Mouse (Mus musculus) left cerebral cortex, adult 9 months (tissue): ENCODE data around the gene Tubg1.
A peak's percentile ranks its signal among the peaks of the same experiment; 100 is the strongest.
"Not testable (repeated sequence)": the region's sequence is repeated elsewhere in the genome, so short reads cannot be mapped to it uniquely, and the experiment has no call there.

ENCODE experiments used
- DNase-seq, 2 experiments: peaks; one replicate each; pipeline ENCODE4 v3.0.0; 2022; ENCODE audit warnings: low spot score in 2 of 2

The Tubg1 gene

DNA sequence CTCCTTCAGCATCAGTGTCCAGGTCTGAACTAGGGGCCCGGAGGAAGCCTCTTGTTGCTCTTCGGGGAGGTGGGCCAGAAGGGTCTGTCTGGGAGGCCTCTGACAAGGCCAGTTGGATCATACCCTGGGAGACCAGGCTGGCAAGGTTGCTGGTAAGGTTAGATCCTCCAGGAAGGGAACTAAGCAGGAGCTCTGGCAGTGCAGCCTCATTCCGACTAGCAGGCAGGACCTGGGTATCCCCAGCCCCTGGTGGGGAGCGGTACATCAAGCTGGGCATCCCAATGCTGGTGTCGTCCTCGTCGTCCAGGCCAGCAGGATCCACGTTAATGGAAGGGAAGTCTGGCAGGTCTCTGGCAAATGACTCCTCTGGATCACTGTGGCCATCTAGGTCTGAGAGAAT lies 21.5 kb upstream of the Tubg1 start:
- DNase-seq: no peak

DNA sequence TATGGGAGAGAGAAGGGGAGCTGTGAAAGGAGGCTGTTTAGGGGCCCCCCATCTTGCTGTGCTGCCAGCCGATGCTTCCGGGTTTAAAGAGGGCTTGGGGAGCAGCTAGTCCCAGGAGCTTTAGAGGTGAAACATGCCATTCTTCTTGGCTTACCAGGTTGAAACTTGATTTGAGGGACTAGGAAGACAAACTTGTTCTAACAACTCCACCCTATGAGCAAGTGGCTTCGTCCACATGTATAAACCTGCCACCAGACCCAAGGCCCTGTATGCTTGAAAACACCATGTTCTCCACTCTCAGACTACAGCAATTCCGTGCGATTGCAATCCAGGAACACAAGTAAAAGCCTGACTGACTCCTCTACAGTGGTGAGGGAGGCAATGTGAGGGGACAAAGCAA lies 16.7 kb upstream of the Tubg1 start:
- DNase-seq: no peak

DNA sequence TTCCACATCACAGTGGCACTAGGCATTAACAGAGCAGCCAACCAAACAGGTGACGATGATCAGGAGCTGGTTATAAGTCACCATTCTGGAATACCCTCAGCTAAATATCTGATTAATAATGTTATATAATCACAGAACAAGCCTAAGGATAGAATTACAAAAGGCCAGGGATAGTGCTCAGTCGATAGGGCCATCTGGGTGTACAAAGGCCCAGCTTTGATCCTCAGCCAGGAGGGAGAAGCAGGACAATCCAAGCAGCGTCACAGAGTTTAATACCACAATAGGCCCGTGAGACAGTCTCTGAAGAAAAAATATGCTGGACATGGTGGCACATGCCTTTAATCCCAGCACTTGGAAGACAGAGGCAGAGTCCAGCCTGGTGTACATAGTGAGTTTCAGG lies 10.4 kb upstream of the Tubg1 start:
- DNase-seq: no peak

DNA sequence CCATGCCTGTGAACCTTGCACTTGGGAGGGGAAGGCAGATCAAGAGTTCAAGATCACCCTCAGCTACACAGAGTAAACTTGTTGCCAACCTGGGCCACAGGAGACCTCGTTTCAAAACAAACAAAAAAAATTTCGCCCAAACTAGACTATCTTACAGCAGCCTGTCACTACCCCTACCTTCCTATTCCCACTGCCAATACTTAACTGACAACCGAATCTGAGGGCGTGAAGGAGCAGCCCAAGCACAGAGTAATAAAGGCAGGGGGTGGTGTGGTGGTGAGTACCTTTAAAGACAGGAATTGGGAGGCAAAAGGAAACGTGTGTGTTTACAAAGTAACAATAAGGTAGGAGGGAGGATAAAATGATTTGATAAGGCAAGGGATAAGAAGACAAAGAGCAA lies 9.0 kb upstream of the Tubg1 start:
- DNase-seq: no peak

DNA sequence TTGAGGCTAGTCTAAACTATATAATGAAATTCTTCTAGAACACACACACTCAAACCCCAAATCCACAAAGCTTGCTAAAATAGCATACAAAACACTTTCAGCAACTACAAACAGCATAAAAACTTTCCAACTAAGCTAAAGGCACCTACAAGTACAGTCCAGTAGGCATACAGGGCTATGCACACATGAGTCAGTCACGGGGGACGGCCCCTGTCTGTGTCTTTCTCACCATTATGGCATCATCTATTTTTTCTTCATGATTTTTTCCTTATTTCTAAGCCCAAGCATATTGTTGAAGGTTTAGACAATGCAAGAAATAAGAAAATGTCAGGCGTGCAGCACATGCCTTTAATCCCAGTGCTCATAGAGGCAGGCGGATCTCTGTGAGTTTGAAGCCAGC lies 8.6 kb upstream of the Tubg1 start:
- no peak for DNase-seq

DNA sequence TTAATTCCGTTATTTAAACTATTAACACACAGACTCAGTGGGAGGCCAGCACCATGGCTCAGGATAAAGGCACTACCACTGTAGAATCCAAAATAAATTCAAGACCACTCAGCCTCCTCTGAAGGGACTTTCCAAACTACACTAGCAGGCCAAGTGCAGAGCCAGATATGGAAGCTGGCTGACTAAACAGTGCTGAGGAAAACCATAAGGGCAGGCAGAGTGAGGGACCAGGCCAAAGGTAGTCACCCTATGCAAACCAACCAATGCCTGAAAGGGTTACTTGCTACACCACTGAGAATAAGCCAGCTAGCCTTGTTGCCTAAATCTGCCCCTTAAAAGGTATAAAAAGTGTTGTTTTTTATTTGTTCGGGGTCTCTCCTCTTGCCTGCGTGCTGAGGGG lies 7.6 kb upstream of the Tubg1 start:
- no peak for DNase-seq

DNA sequence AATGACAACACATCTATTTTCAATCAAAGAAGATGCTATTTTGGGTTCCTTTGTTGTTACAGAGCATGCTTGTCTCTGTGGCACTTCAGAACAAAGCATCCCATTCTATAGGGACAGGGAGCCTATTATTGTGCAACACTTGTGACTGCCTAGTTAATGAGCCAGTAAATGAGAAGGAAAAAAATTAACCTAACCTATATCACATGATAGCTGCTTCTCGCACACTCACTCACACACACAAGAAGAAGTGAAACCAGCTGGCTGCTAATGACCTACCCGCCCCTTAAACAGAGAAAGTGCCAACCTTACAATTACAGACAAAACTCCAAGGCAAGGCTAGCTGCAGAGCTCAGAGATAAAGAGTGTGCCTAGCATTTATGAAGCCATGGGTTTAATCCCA lies 4.2 kb upstream of the Tubg1 start:
- DNase-seq: peak in 1 of 2 experiments; percentile 55

DNA sequence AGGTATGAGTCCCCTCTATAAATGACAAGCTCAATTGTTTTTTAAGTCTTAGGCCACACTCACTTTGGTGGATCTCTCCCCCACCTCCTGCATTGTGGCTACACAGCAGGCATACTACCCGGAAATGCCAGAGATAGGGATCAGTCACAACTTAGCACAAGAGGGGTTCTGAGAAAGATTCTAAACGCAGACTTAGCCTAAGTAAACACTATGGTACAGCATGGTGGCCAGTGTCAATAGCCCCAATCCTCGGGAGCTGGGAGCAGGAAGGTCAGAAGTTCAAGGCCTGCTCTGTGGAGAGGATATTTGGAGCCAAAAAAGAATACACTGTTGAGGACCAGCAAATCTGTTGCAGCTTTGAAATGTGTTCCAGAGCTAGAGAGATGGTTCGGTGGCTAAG lies 1.6 kb upstream of the Tubg1 start:
- no peak for DNase-seq

DNA sequence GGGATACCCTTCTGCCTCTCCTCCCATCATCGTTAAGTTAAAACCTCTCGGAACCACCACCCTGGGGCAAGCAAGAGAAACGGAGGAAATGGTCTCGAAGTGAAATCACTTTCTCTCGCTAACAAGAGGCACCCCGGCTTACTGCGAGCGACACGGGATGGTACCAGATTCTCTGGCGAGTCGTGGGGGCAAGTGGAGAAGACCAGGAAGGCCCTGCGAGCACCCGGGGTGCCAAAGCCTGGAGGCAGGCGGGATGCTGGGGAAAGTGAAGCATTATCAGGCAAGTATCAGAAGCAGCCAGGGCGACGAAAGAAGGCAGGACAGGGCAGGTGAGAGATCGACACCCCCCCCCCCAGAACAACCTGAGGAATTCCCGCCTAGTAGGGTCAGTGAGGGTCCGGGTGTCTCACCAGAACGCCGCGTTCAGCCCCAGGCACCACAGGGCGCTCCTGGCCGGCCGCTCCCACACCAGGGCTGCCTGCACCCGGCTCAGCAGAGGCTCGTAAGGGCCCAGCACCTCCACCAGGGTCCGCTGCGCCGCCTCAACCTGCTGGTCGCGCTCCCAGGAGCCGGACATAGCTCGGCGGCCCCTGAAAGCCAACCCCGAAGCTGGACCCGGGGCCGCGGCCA lies 492 bp upstream of the Tubg1 start:
- DNase-seq: no peak

DNA sequence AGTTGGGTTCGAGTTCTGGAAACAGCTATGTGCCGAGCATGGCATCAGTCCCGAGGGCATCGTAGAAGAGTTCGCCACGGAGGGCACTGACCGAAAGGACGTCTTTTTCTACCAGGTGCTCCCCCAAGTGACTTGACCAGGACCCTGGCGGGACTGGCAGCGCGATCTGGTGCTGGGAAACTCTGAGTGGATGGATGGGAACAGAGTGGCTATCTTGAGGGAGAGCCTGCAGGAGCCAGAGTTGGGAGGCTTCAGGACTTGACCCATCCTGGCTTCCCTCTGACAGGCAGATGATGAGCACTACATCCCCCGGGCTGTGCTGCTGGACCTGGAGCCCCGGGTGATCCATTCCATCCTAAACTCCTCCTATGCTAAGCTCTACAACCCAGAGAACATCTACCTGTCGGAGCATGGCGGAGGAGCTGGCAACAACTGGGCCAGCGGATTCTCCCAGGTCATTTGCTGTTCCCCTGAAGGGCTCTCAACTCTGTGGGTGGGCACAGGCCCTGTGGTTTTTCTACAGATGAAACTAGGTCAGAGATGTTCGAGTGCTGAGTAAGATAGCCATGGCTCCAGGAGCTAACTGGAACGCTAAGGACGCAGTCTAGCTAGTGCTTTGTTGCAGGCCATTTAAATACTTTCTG lies 929 bp downstream of the Tubg1 start:
- no peak for DNase-seq

DNA sequence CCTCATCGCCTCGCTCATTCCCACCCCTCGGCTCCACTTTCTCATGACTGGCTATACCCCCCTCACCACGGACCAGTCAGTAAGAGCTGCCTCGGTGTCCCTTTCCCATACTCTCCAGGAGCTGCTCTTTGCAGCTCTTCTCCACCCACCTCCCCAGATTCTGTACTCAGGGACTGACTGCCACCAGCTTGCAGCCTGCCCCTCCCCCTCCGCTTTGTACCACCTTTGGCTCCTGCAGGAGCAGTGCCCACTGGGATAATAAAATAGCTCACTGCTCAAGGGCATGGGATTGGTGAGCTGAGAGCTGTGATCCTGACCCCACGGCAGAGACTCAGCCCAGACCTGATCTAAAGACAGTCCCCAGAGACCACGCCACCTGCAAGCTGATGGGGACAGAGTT lies 4.8 kb downstream of the Tubg1 start:
- not testable (repeated sequence) for DNase-seq

DNA sequence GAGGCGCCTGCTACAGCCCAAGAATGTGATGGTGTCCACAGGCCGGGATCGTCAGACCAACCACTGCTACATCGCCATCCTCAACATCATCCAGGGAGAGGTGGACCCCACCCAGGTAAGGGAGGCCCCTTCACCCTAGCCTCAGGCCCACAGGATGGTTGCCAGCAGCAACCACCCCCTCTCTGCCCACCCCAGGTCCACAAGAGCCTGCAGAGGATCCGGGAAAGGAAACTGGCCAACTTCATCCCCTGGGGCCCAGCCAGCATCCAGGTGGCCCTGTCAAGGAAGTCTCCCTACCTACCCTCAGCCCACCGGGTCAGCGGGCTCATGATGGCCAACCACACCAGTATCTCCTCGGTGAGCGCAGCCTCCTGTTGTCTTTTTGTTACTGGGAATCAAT lies 5.3 kb downstream of the Tubg1 start:
- not testable (repeated sequence) for DNase-seq

DNA sequence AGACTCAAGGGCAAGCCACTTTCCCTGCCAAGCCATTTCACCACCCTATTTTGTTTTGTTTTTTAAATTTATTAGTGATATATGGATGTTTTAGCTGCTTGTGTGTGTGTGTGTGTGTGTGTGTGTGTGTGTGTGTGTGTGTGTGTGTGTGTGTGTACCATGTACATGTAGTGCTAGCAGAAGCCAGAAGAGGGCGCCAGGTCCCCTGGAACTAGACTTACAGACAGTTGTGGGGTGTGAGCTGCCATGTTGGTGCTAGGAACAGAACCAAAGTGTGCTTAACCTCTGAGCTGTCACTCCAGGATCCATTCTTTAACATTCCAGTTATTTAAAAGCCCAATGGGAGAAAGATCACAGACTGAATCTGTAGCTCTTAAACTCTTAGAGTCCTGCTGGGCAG lies 7.3 kb downstream of the Tubg1 start:
- DNase-seq: no peak

DNA sequence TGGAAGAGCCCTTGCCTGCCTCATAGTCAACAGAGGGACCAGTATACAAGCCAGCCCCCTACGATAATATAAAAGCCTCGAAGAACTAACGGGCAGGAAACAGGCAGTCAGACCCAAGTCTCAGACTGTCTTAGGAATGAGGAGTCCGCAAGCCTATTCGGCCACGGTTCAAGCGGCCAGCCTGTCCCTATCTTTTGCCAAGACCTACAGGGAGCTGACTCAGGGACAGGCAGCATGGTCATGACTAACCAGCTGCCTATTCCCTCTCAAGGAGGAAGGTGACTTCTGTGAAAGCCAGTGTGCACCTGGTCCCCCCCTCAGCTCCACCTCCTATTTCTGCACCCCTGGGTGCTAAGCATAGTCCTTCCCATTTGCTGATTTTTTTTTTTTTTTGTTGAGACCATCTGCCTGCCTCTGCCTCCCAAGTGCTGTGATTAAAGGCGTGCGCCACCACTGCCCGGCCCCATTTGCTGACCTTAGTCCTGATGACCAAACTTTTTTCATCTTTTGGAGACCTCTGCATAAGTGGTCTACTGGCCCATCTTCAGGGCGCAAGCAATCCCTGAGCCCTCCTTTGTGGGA lies 9.3 kb downstream of the Tubg1 start:
- DNase-seq: no peak

DNA sequence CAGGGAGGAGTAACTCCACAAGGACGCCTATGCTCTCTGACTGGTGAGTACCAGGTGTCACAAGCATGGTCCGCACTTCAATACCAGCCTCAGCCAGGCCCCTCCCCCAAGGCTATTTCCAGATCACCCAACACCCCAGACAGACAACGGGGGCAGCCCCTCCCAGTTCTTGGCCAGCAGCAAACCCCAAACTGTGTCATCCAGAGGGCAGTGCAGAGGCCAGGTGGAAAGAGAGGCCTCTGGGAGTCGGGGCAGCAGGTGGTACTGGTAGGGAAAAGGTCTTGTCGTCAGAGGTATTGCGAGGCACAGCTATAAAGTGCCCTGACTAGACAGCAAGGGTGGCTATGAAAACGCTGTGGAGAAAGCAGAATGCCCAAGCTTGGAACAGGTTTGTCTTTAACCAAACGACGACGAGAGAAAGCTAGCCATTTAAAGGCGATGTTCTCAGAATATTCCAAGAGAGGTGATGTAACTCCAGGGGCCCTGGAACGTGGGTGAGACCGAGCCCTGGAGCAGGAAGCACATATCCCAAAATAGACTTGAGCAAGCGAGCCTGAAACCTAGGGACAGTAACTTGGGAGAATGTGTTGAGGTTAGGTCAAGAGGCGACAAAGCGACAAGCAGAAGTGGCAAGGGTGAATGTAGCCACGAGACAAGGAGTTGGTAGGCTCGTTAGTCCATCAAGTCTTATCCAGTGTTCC lies 10.5 kb downstream of the Tubg1 start:
- no peak for DNase-seq

DNA sequence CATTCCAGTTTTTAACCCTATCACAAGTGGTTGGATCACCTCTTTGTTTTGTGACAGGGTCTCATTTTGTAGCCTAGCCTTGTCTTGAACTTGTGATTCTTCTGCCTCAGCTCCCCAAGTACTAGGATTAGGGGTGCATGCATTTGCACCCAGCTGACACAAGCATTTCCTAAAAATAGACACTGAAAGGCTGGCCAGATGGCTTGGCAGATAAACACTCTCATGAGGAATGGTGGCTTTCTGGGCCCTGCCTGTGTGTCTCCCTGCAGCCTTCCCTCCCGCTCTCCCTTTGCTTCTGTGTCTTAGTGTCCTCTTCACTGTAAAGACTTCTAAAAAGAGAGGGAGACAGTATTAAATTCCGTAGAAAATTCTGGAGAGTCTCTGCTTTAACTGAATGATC lies 11.4 kb downstream of the Tubg1 start:
- DNase-seq: no peak

DNA sequence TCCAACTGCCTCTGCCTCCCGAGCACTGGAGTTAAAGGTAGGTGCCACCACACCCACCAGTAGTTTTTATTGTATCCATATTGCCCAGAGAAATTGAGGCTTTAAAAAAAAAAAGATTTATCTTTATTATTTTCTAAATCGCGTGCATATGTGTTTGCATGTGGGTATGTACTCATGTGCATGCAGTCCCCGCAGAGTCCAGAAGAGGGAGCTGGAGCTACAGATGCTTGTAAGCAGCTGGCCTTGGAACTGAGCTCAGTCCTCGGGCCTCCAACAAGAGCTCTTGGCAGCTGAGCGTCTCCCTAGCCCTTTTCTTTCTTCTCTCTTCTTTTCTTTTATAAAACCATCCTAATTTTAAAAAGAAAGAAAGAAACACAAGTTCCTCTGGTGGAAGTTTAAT lies 12.0 kb downstream of the Tubg1 start:
- no peak for DNase-seq

DNA sequence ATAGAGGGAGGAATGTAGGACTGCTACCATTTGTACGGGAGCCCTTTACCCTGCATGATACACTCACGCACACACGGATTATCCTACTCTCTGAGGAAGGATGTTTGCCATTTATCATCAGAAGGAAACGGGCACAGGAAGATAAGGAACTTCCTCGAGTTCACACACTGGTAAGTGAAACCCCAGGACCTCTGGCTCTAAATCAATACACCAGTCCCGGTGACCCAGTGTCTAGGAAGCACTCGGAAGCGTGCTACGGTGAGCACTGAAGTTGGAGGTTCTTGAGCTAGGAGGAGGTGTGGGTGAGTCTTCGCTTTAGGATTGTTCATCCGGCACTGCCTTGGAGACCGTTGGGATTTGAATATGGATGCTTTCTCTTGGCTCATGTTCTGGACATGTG lies 13.3 kb downstream of the Tubg1 start:
- DNase-seq: no peak

DNA sequence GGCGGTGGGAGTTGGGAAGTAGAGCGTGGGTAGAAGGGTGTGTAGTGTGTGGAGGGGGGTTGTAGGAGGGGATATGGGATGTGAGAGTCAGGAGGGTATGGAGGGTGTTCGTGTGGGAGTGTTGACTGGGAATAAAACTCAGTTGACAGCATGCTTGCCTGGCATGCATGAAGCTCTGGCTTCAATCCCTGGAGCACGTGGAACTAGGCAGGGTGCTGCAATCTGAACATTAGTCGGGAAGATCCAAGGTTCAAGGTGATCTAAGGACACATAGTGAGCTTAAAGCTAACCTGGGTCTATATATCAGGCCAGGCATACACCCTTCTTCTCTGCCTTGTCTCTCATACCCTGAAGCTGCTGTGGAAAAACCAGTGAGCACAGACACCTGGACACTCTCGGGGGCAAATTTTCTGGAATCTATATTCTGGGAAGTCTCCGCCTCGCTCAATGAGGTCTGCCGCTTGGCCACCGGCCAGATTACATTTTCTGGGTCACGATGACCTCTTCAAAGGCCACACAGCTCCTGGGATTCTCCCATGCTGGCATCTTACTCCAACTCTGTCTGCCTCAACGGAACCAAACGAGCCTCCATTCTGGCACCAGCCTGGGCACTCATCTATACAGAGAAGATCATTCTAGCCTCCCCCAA lies 14.6 kb downstream of the Tubg1 start:
- no peak for DNase-seq

DNA sequence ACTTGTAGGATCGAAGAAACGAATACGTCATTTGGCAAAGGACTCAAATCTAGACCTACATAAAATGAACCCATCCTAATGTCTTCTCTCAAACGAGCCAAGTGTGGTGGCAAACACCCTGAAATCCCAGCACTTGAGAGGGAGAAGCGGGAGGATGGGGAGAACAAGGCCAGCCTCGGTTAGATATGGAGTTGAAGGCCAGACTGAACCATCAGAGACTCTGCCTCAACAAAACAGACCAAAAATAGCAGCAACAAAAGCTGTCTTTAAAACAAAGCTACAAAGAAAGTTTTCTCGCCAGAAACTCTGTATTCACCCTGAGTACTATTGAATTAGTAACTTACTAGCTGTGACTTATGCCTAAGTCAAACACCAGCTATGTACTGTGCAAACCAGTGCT lies 17.3 kb downstream of the Tubg1 start:
- DNase-seq: no peak

DNA sequence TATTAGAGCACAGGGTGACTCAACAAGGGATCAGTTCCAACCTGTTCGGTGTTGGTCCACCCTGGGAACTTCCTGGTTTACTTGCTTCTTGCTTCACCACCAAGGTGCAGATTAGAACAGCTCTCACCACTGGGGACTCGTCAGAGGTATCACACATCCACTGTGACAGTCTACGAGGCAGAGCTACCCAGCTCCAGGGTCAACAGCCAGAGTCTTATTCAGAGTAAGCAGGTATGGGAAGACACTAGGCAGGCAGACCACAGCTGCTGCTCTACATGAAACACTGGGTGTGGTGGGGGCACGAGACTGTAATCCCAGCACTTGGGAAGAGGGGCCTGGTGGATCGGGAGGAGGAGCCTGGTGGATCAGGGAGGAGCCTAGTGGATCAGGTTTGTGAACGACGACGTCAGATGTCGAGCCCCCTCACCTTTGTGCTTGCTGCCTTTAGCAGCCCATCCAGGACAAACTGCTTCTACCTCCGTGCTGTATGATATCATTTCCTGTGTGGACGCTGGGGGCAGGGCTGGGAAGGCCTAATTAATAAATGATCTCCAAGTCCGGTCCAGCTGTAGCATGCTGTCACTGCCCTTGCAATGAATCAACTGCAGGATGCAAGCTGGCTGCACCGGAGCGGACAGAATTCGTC lies 18.9 kb downstream of the Tubg1 start:
- DNase-seq: no peak
